Mouse (Mus musculus) heart, postnatal 0 days (tissue): Measurements from ENCODE around the gene Srarp.

Experiments used
- CTCF ChIP-seq: IDR thresholded peaks from 2 replicates; pipeline ENCODE4 v1.5.1; 2016; ENCODE audit warnings: antibody characterized with exemption, control low read depth, low read depth
- EP300 ChIP-seq: IDR thresholded peaks from 2 replicates; pipeline ENCODE4 v1.6.1; 2016; ENCODE audit warnings: antibody characterized with exemption, low read depth

DNA sequence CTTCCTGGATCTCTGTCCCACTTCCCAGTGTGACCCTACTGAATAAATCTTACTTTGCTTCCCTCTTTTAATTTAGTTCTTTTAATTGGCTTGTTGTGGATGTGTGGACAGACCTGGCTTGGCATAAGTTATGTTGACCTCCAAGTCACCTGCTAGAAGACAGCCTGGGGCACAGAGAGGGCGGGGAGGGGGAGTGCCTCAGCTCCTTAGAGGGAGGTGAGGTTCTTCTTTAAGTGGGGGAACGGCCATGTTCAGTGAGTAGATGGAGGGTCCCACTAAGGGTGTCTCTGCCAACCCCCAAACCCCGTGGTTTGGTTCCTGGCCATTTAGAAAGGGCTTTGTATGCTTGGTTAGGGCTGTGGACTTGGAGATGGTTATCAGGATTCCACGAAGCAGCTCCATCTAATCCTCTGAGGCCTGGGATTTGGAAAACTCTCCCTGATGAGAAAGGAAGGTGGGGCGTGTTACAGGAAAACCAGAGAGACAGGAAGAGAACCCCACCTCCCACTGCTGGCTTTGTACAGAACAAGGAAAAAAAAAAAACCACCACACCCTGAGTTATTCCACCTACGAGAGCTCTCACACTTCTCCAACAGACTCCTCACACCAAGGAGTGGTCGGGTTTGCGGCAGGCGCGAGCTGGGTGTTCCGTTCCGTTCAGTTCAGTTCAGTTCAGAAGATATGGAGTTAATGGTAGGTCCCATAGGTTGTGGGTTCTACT, 3.3 kb upstream of the Srarp start:
- TF ChIP-seq CTCF (no peak), EP300 (no peak)
